Mouse (Mus musculus) thymus, postnatal 36 days (tissue): ENCODE data around the gene Acot7.

Experiments used
- DNase-seq, 2 experiments: peaks; one replicate each; pipeline ENCODE4 v3.0.0; 2022; ENCODE audit warnings: mixed read lengths in 2 of 2

Gene Acot7

DNA sequence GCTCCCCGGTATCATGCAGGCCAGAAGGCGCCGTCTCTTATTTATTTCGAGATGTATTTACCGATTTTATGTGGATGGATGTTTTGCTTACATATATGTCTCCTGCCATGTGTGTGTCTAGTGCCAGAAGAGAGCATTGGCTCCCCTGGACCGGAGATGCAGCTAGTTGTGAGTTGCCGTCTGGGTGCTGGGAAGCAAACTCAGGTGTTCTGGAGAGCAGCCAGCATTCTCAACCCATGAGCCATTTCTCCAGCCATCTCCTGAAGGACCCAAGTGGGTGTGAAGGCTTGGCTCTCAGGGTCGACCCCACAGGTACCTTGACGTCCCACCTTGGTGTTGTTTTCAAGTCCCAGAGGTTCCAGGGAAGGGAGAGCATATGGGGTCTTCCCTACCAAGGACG lies 4.3 kb downstream of the Acot7 start:
- no peak for DNase-seq

DNA sequence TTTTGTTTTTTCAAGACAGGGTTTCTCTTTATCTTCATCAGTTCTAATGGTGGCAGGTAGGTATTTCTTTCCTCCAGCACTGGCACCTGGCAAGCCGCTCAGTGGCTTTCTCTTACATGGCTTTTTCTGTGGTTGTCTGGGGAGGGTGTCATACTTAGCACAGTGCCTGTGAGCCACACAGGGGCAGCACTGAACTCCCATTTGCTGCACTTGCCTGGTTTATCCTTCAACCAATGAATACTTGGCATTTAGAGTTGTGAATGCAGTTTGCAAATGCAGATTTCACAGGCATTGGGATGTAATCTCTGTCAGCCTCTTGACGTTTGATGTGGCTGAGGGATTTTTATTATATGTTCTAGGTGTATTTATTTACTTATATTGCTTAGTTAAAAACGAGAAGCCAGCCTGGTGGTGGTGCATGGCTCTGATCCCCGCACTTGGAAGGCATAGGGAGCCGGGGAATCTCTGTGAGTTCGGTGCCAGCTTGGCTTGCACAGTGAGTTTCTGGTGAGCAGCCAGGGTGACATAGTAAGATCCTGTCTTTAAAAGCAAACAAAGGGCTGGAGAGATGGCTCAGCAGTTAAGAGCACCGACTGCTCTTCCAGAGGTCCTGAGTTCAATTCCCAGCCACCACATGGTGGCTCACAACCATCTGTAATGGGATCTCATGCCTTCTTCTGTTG lies 6.6 kb downstream of the Acot7 start:
- peak in 1 of 2 experiments; percentile 52 for DNase-seq

DNA sequence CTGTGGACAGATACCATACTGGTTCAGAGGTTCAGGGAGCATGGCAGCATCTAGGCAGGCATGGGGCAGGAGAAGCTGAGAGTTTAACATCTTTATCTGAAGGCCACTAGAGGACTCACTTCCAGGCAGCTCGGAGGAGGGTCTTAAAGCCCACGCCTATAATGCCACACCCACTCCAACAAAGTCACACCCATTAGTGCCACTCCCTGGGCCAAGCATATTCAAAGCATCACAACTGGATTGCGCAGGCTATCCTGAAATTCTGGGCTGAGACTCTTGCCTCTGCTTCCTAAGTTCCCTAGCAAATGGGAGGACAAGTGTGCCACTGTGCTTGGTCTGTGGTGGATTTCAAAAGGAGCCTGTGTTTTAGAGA lies 7.2 kb downstream of the Acot7 start:
- DNase-seq = no peak

GRCm38 (mm10) chr4:152185510-152186204 lies 7.7 kb downstream of the Acot7 start:
- DNase-seq = peak in 1 of 2 experiments; percentile 47

GRCm38 (mm10) chr4:152186205-152187082 lies 8.5 kb downstream of the Acot7 start:
- no peak for DNase-seq

DNA sequence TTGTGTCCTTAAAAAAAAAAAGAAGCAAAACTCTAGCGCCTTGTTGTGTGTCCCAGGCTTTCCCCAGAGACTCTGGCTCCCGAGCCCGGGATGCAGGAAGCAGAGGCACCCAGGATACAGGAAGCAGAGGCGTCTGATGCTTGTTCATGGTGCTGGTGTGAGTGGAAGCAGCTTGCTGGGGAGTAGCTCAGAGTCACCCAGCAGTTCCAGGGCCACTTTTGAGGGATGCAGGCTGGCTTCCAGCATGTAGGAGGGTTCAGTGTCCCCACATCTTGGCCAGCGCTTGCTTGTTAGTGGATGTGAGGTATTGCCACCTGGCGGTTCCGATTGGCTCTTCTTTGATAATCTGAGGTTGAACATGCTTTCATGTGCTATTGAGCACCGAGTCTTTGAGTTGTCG lies 9.2 kb downstream of the Acot7 start:
- no peak for DNase-seq

DNA sequence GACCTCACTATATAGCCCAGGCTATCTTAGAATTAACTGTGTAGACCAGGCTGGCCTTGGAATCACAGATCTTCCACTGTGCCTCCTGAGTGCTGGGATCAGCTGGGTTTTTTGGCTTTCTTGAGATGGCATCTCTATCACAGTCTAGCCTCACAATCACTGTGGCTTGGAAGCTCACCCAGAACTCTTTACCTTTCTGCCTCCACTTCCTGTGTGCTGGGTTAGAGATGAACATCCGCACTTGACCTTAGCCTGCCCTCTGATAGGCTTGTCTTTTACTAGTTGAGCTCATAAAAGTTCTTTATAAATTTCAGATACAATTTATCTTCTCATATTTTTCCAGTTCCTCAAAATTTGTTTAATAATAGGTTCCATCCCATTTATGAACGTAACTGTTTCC lies 10.7 kb downstream of the Acot7 start:
- DNase-seq = no peak

DNA sequence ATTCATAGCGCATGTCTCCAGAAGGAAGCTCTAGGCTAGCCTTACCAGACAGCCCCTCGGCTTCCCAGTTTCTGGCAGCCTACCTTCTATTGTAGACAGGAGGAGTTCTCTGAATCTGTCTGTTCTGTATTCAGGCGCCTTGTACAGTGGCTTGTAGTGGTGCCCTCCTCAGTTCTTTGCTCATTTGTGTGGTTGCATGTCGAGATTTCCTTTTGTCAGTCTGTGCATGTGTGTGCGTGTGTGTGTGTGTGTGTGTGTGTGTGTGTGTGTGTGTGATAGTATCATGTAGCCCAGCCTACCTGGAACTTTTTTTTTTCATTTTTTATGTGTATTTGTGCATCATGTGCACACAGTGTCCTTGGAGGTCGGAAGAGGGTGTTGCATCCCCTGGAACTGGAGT lies 11.1 kb downstream of the Acot7 start:
- no peak for DNase-seq

- DNase-seq = no peak
Observed at GRCm38 (mm10) chr4:152189691-152190090, 11.8 kb downstream of the Acot7 start.

GRCm38 (mm10) chr4:152190096-152190653 lies 12.2 kb downstream of the Acot7 start:
- no peak for DNase-seq

DNA sequence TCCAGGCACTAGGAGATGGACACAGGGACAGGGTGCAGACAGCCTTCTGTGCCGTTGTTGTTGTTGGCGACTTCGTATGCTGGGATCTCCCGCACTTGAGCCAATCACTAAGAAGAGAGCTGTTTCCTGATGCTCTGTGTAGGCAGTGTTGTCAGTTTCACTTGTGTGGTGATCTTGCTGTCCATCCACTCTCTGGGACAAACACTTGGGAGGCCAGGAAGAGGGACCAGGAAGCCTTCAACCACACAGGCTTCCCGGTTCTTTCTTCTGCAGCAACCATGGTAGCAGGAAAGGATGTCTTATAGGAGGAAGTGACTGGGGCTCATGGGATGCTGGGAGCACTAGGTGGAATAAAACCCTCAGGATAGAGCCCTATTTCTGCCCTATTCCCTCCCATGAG lies 12.8 kb downstream of the Acot7 start:
- no peak for DNase-seq

GRCm38 (mm10) chr4:152192569-152192968 lies 14.6 kb downstream of the Acot7 start:
- DNase-seq = no peak

DNA sequence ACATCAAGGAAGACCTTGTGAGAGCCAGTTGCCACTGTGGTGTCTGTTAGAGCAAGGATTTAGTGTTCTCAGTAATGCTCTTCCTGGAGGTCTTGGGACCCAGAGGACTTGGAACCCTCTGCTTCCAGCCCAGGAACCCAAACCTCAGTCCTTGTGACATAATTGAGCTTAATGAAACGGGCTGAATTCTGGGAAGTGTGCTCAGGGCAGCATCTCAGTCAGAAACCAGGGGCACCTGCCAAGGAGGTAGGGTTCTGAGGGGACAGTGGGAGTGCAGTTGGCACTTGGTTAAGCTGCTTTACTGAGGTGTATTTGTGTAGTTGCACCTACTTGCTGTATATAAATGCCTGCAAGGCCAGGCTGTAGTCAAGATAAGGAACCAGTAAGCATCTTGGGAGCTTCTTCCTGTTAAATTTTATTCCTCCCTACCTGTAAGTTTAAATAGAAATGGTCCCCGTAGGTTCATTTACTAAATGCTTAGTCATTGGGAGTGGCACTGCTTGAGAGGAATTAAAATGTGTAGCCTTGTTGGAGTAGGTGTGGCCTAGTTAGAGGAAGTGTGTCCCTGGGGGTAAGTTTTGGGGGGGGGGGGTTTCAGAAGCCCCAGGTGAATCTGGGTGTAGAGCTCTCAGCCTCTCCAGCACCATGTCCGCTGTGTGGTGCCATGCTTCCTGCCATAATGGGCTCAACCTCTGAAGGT lies 16.7 kb downstream of the Acot7 start:
- no peak for DNase-seq

DNA sequence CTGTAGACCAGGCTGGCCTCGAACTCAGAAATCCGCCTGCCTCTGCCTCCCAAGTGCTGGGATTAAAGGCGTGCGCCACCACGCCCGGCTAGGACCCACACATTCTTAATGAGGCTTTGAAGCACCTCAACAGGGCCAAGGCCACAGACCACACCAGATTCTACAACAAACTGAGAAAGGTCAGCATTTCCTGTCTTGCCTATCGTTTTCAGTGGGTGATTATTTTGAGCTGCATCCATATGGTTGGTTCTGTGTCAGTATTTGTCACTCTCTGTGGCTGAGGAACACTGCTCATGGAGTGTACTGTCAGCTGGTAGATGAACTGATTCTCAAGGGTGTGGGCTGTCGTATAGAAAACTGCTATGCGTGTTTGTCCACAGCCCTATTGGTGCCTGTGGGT lies 18.3 kb downstream of the Acot7 start:
- no peak for DNase-seq

- DNase-seq = no peak
Observed at GRCm38 (mm10) chr4:152197545-152197944, 19.6 kb downstream of the Acot7 start.

GRCm38 (mm10) chr4:152199617-152200016 lies 21.7 kb downstream of the Acot7 start:
- no peak for DNase-seq

DNA sequence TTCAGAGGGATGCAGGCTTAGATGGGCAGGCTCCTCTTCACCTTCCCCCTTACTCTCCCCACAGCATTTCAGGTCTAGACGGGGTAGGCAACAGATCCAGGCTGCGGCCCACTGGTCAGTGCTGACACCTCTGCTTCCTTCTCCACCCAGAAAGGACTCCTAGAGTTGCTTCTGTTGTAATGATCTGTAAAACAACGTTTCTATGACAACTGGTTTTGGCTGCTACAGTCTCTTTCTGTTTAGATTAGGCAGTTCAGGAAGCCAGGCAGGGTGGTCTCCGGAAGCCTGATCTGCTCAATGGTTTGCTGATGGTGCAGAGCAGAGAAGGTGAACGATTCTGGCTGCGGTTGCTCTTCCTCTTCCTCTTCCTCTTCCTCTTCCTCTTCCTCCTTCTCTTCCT lies 23.6 kb downstream of the Acot7 start:
- peak in 1 of 2 experiments; percentile 33 for DNase-seq

GRCm38 (mm10) chr4:152202418-152202817 lies 24.5 kb downstream of the Acot7 start:
- DNase-seq = no peak

GRCm38 (mm10) chr4:152202905-152203304 lies 25.0 kb downstream of the Acot7 start:
- peak in 1 of 2 experiments; percentile 54 for DNase-seq

DNA sequence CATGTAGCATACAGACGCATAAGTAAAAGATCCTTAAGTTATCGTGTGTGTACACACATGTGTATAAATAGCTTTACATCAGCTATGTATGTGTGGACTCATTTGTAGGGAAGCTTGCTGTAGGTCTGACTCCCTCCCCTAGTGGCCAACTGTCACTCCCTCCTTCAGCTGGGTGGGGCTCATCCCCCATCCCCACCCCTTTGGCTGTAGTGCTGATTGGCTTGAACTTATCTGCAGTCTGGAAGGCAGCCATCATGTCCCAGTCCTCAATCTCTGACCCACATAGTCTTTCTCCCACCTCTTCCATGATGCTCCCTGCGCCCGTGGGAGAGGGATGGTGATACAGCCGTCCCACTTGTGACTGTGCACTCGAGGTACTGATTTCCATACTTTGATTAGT lies 26.7 kb downstream of the Acot7 start:
- DNase-seq = no peak

- no peak for DNase-seq
Observed at GRCm38 (mm10) chr4:152206199-152206598, 28.3 kb downstream of the Acot7 start.

DNA sequence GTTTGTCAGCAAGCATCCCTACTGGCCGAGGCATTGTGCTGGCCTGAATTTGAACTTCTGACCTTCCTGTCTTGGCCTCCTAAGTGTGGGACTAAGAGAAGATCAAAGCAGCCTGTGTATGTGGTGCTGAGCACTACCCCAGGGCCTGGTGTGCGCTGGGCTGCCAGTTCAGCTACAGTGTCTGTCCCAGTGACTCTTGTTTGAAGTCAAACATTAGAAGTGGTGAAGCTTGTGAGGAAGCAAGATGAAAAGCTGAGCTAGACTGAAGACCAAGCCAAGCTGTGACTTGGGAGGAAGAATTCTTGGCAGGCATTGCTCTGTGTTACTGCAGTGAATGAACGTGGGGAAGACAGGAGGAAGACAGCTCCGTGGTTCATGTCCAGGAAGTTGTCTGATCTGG lies 31.7 kb downstream of the Acot7 start:
- no peak for DNase-seq

GRCm38 (mm10) chr4:152212091-152212505 lies 34.2 kb downstream of the Acot7 start:
- DNase-seq = no peak
